Mouse (Mus musculus) hindbrain, embryonic 11.5 days (tissue): ENCODE measurements around the gene Atp10a. TPM values are rescaled to one million over a fixed set of nuclear protein-coding genes. Genes with fewer than 3 reads are reported as not detected.
A peak's percentile ranks its signal among the peaks of the same experiment; 100 is the strongest.
"Not testable (repeated sequence)": the region's sequence is repeated elsewhere in the genome, so short reads cannot be mapped to it uniquely, and the experiment has no call there.

ENCODE experiments used
- ATAC-seq: fragments of 200-750 bp; cut with Nextera tagmentation; 2 replicates; pipeline ENCODE4 v1.8.0; 2017; ENCODE audit warnings: mild to moderate bottlenecking, moderate TSS enrichment, moderate library complexity; ENCODE audit not compliant: low FRiP score
- DNase-seq: peaks from one replicate; pipeline ENCODE4 v3.0.0-alpha.2; 2015; ENCODE audit warnings: low spot score
- H3K27ac ChIP-seq: fragments of 300-500 bp; sonication (generic); 2 replicates; pipeline ENCODE4 v1.5.1; 2014; ENCODE audit warnings: mild to moderate bottlenecking, low read depth, low read length
- H3K27me3 ChIP-seq: fragments of 300-500 bp; sonication (generic); 2 replicates; pipeline ENCODE4 v1.6.1; 2014; ENCODE audit warnings: mild to moderate bottlenecking, low read length, moderate library complexity, mixed read lengths; ENCODE audit not compliant: control insufficient read depth, insufficient read depth
- H3K36me3 ChIP-seq: fragments of 300-500 bp; sonication (generic); 2 replicates; pipeline ENCODE4 v1.6.1; 2014; ENCODE audit warnings: mild to moderate bottlenecking, low read length, moderate library complexity, mixed read lengths; ENCODE audit not compliant: control insufficient read depth, insufficient read depth
- H3K4me1 ChIP-seq: fragments of 300-500 bp; sonication (generic); replicated peaks from 2 replicates; pipeline ENCODE4 v1.6.1; 2014; ENCODE audit warnings: low read length, mixed read lengths; ENCODE audit not compliant: control insufficient read depth, insufficient read depth
- H3K4me2 ChIP-seq: fragments of 300-500 bp; sonication (generic); replicated peaks from 2 replicates; pipeline ENCODE4 v1.6.1; 2014; ENCODE audit warnings: mild to moderate bottlenecking, low read depth, low read length
- H3K4me3 ChIP-seq: fragments of 300-500 bp; sonication (generic); 2 replicates; pipeline ENCODE4 v1.5.1; 2014; ENCODE audit warnings: low read depth, low read length
- H3K9ac ChIP-seq: fragments of 300-500 bp; sonication (generic); 2 replicates; pipeline ENCODE4 v1.6.1; 2014; ENCODE audit warnings: low read depth, low read length
- H3K9me3 ChIP-seq: fragments of 300-500 bp; sonication (generic); 2 replicates; pipeline ENCODE4 v1.6.1; 2016; ENCODE audit warnings: low read length; ENCODE audit not compliant: control insufficient read depth
- WGBS: fragments of 180-500 bp; shearing (Covaris S2); extraction: QIAGEN DNeasy Blood & Tissue Kit; methylation state at CpG from one replicate; pipeline ENCODE4 v1.1.7; 2014; 5-methylcytosine and 5-hydroxymethylcytosine counted together
- polyA plus RNA-seq: library from polyadenylated mRNA; unstranded; fragments of >200 nt; fragmentation: Nextera tagmentation; extraction: Ambion mirVana; gene quantifications from 2 replicates; pipeline ENCODE4 v1.2.1, GENCODE M21; 2014

Gene Atp10a
- polyA plus RNA-seq, 1 experiment from 2014 or later = 2.1 TPM

GRCm38 (mm10) chr7:58801791-58802190 is 145.8 kb downstream of the Atp10a start:
- DNase-seq (no peak), ATAC-seq (no peak)
- no peaks in the 10 kb centered on the region for H3K9me3 ChIP-seq
- H3K4me1 ChIP-seq = no peaks in the 10 kb centered on the region
- H3K4me3 ChIP-seq = no peak overlapping the region
- H3K4me2 ChIP-seq = no peak overlapping the region
- no peaks in the 10 kb centered on the region for H3K36me3 ChIP-seq
- H3K27ac ChIP-seq = no peak overlapping the region
- WGBS = 98% methylated on average over 2 of the region's 2 CpGs
- H3K27me3 ChIP-seq = no peaks in the 10 kb centered on the region
- no peak overlapping the region for H3K9ac ChIP-seq

- Histone ChIP-seq H3K27ac (no peak overlapping the region), H3K4me1 (no peaks in the 10 kb centered on the region), H3K4me3 (no peak overlapping the region), H3K9ac (no peak overlapping the region), H3K27me3 (no peaks in the 10 kb centered on the region), H3K4me2 (no peak overlapping the region), H3K9me3 (no peaks in the 10 kb centered on the region), H3K36me3 (no peaks in the 10 kb centered on the region)
- no peak for DNase-seq
- ATAC-seq = peak; percentile 63
- 51% methylated on average over 6 of the region's 6 CpGs for WGBS
Observed at GRCm38 (mm10) chr7:58822147-58822681, 166.2 kb downstream of the Atp10a start.

- Histone ChIP-seq H3K4me2 (no peak overlapping the region), H3K36me3 (no peaks in the 10 kb centered on the region), H3K9me3 (no peaks in the 10 kb centered on the region), H3K4me1 (no peaks in the 10 kb centered on the region), H3K27me3 (no peaks in the 10 kb centered on the region), H3K9ac (no peak overlapping the region), H3K4me3 (no peak overlapping the region), H3K27ac (no peak overlapping the region)
- no peak for ATAC-seq
- 88% methylated on average over 3 of the region's 3 CpGs for WGBS
- DNase-seq = no peak
Observed at GRCm38 (mm10) chr7:58824686-58825085, 168.7 kb downstream of the Atp10a start.

GRCm38 (mm10) chr7:58829111-58829510 is 173.1 kb downstream of the Atp10a start:
- Histone ChIP-seq H3K27me3 (no peaks in the 10 kb centered on the region), H3K9me3 (no peaks in the 10 kb centered on the region), H3K27ac (no peak overlapping the region), H3K4me3 (no peak overlapping the region), H3K36me3 (no peaks in the 10 kb centered on the region), H3K4me2 (no peak overlapping the region), H3K4me1 (no peaks in the 10 kb centered on the region), H3K9ac (no peak overlapping the region)
- DNase-seq (no peak), ATAC-seq (no peak)
- 78% methylated on average over 5 of the region's 5 CpGs for WGBS

GRCm38 (mm10) chr7:58836855-58837606 is 181.1 kb downstream of the Atp10a start:
- H3K4me2 ChIP-seq, H3K4me3 ChIP-seq, H3K9me3 ChIP-seq, H3K4me1 ChIP-seq, H3K27me3 ChIP-seq, ATAC-seq, H3K27ac ChIP-seq, H3K36me3 ChIP-seq, H3K9ac ChIP-seq, DNase-seq: not testable (repeated sequence)
- 93% methylated on average over 32 of the region's 32 CpGs for WGBS

GRCm38 (mm10) chr7:58840367-58840766 is 184.4 kb downstream of the Atp10a start:
- no peak overlapping the region for H3K27ac ChIP-seq
- 82% methylated on average over 2 of the region's 2 CpGs for WGBS
- no peak for DNase-seq
- H3K4me1 ChIP-seq = 0 out of 2 replicates have a peak, but pooled peaks cover 3% of the 10 kb centered on the region
- no peak overlapping the region for H3K9ac ChIP-seq
- no peak overlapping the region for H3K4me3 ChIP-seq
- H3K9me3 ChIP-seq = no peaks in the 10 kb centered on the region
- H3K36me3 ChIP-seq = no peaks in the 10 kb centered on the region
- no peak overlapping the region for H3K4me2 ChIP-seq
- ATAC-seq = no peak
- H3K27me3 ChIP-seq = no peaks in the 10 kb centered on the region

- H3K27me3 ChIP-seq = no peaks in the 10 kb centered on the region
- H3K36me3 ChIP-seq = no peaks in the 10 kb centered on the region
- H3K4me1 ChIP-seq = 0 out of 2 replicates have a peak, but pooled peaks cover 3% of the 10 kb centered on the region
- no peaks in the 10 kb centered on the region for H3K9me3 ChIP-seq
- no peak overlapping the region for H3K4me2 ChIP-seq
- ATAC-seq = no peak
- DNase-seq = no peak
- H3K4me3 ChIP-seq = no peak overlapping the region
- H3K9ac ChIP-seq = no peak overlapping the region
- H3K27ac ChIP-seq = no peak overlapping the region
- whole genome bisulfite sequencing = 86% methylated on average over 1 of the region's 1 CpGs
Observed at GRCm38 (mm10) chr7:58841066-58841465, 185.1 kb downstream of the Atp10a start.

- 48% methylated on average over 3 of the region's 3 CpGs for WGBS
- no peak overlapping the region for H3K4me2 ChIP-seq
- H3K9ac ChIP-seq = no peak overlapping the region
- ATAC-seq (no peak), DNase-seq (no peak)
- no peak overlapping the region for H3K4me3 ChIP-seq
- H3K27ac ChIP-seq = peak overlapping the region; percentile 36; the same call in 1 of the 2 replicates
- no peaks in the 10 kb centered on the region for H3K27me3 ChIP-seq
- H3K9me3 ChIP-seq = no peaks in the 10 kb centered on the region
- H3K4me1 ChIP-seq = 0 out of 2 replicates have a peak, but pooled peaks cover 3% of the 10 kb centered on the region
- H3K36me3 ChIP-seq = no peaks in the 10 kb centered on the region
Observed at GRCm38 (mm10) chr7:58842818-58843217, 186.9 kb downstream of the Atp10a start.
